Mouse (Mus musculus) thymus, adult 2 months (tissue): Measurements from ENCODE around the gene Hnrnpl. TPM values are rescaled to one million over a fixed set of nuclear protein-coding genes. Genes with fewer than 3 reads are reported as not detected.

Experiments used
- DNase-seq: peaks from one replicate; pipeline ENCODE4 v3.0.0; 2021
- H3K27ac ChIP-seq: fragments of 200-500 bp; 2 replicates; pipeline ENCODE4 v1.5.1; 2012; ENCODE audit warnings: low read length, control low read depth; ENCODE audit not compliant: control insufficient read depth, insufficient read depth
- H3K27me3 ChIP-seq: fragments of 200-500 bp; 2 replicates; pipeline ENCODE4 v1.6.1; 2012; ENCODE audit warnings: mild to moderate bottlenecking, low read length, moderate library complexity, mixed read lengths; ENCODE audit not compliant: control insufficient read depth, insufficient read depth
- H3K36me3 ChIP-seq: fragments of 200-500 bp; 2 replicates; pipeline ENCODE4 v1.6.1; 2012; ENCODE audit warnings: mild to moderate bottlenecking, low read length, moderate library complexity; ENCODE audit not compliant: control insufficient read depth, insufficient read depth
- H3K4me1 ChIP-seq: fragments of 200-500 bp; replicated peaks from 2 replicates; pipeline ENCODE4 v1.6.1; 2012; ENCODE audit warnings: low read length; ENCODE audit not compliant: control insufficient read depth, insufficient read depth
- H3K4me3 ChIP-seq: fragments of 200-500 bp; 2 replicates; pipeline ENCODE4 v1.5.1; 2012; ENCODE audit warnings: mild to moderate bottlenecking, low read length, control low read depth, moderate library complexity; ENCODE audit not compliant: control insufficient read depth, insufficient read depth
- CTCF ChIP-seq: fragments of 200-500 bp; IDR thresholded peaks from 2 replicates; pipeline ENCODE4 v1.5.1; 2012; ENCODE audit warnings: mild to moderate bottlenecking, control low read depth, low read length, moderate library complexity, borderline replicate concordance; ENCODE audit not compliant: control insufficient read depth, poor library complexity, insufficient read depth; ENCODE audit errors: extremely low read depth
- POLR2A ChIP-seq: fragments of 200-500 bp; IDR thresholded peaks from 2 replicates; pipeline ENCODE4 v1.6.1; 2012; ENCODE audit warnings: mild to moderate bottlenecking, low read length, control low read depth, moderate library complexity; ENCODE audit not compliant: control insufficient read depth, poor library complexity, insufficient read depth; ENCODE audit errors: extremely low read depth
- WGBS: fragments of 180-500 bp; shearing (Covaris S2); methylation state at CpG from one replicate; pipeline ENCODE4 v1.1.7; 2018; 5-methylcytosine and 5-hydroxymethylcytosine counted together
- polyA plus RNA-seq: library from polyadenylated mRNA; depleted of rRNA; stranded (reverse); fragments of >200 nt; gene quantifications from 2 replicates; pipeline ENCODE4 v1.2.3, GENCODE M21; 2012

Hnrnpl gene
- polyA plus RNA-seq, 1 experiment: 568 TPM

DNA sequence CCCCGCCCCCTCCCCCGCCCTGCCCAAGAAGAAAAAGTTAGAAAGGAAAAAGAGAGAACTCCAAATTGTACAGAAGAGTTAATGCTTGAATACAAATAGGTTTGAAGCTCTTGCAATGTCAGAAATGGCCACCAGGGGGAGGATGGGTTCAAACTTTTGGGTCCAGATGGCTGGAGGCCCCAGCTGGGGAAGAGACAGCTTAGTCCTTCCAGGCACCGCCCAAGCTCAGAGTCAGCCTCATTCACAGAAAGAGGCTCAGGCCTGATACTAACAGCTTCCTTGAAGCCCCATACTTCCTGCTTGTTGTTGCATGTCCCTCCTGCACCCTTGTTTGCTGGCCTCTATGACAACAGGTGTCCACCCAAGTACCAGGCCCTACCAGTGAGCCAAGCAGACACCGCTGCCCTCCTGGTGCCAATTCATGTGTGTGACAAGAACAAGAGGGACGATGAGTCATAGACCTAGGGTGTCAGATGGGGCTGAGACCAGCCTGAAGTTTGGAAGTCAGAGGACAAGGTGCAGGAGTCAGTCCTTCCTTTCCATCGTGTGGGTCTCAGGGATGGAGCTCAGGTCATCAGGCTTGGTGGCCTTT is 28.2 kb upstream of the Hnrnpl start:
- no peaks in the 10 kb centered on the region for H3K27me3 ChIP-seq
- DNase-seq: peak; percentile 94
- peak overlapping the region; percentile 96 for H3K27ac ChIP-seq
- TF ChIP-seq CTCF (peak; percentile 79; the same call in 1 of the 2 replicates), POLR2A (no peak)
- peak overlapping the region; percentile 16 for H3K4me3 ChIP-seq
- 37% methylated on average over 6 of the region's 6 CpGs for WGBS
- peaks cover 45% of the 10 kb centered on the region for H3K4me1 ChIP-seq
- no peaks in the 10 kb centered on the region for H3K36me3 ChIP-seq

DNA sequence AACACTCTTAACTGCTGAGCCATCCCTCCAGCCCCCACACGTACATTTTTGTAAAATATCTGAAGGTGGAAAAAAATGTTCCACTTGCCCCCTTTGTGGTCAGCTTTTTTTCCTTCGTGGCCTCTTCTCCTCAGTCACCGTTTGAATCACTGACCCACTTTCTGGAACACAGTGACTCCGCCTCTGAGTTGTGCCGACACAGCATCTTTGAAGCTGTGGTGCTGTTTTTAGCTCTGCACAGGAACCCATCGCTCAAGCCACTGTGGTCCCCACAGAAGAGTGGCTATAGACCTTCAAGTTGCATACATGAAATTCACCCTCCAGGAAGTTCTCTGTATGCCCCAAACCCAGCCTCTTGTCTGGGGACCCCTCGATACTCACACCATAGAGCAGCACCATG is 27.5 kb upstream of the Hnrnpl start:
- peaks cover 52% of the 10 kb centered on the region for H3K4me1 ChIP-seq
- TF ChIP-seq CTCF (no peak), POLR2A (no peak)
- H3K36me3 ChIP-seq: no peaks in the 10 kb centered on the region
- H3K27ac ChIP-seq: peak overlapping the region; percentile 96
- H3K27me3 ChIP-seq: no peaks in the 10 kb centered on the region
- 2% methylated on average over 7 of the region's 7 CpGs for WGBS
- peak; percentile 70 for DNase-seq
- H3K4me3 ChIP-seq: peak overlapping the region; percentile 16; the same call in 1 of the 2 replicates

DNA sequence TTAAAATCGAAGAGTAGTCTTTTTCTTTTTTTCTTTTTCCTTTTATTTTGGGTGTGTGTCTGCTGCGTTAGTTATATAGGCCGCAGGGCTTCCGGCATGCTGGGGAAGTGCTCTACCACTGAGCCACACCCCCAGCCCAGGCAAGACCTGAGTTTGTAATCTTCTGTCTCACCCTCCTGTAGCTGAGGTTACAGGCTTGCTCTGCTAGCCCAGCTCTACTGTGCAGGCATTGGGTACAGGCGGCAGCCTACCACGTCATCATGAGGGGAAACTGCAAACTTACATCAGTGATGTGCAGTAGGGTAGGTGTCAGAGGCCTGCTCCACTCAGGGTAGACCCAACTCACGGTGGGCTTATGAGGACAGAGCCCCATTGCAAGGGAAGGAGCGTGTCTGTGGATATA is 27.1 kb upstream of the Hnrnpl start:
- Histone ChIP-seq H3K4me1 (peaks cover 52% of the 10 kb centered on the region), H3K27me3 (no peaks in the 10 kb centered on the region), H3K27ac (peak overlapping the region; percentile 96), H3K4me3 (no peak overlapping the region; the same call in 1 of the 2 replicates), H3K36me3 (no peaks in the 10 kb centered on the region)
- DNase-seq: peak; percentile 84
- WGBS: 12% methylated on average over 8 of the region's 8 CpGs
- TF ChIP-seq CTCF (no peak; the same call in 1 of the 2 replicates), POLR2A (peak; percentile 79)

DNA sequence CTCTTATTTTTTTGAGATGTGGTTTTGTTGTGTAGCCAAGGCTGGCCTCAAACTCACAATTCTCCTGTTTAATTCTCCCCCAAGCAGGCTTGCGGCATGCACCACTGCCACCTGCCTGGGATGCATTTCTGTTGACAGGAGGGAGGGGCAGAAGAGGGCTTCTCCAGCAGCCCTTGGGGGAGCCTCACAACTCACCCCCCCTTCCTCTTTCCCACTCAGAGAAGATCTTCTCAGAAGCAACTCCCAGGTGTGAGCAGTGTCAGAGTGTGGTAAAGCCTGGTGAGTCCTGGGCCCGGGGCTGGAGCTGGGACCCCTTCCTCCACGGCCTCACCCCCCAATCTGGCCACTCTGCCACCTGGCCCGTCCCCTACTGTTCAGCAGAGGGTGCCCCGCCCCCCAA is 23.2 kb upstream of the Hnrnpl start:
- H3K36me3 ChIP-seq: no peaks in the 10 kb centered on the region
- peaks cover 67% of the 10 kb centered on the region for H3K4me1 ChIP-seq
- peak overlapping the region; percentile 56; the same call in 1 of the 2 replicates for H3K27ac ChIP-seq
- no peak overlapping the region for H3K4me3 ChIP-seq
- no peak for TF ChIP-seq CTCF
- no peak for TF ChIP-seq POLR2A
- 28% methylated on average over 5 of the region's 5 CpGs for WGBS
- peak; percentile 56 for DNase-seq
- H3K27me3 ChIP-seq: no peaks in the 10 kb centered on the region

DNA sequence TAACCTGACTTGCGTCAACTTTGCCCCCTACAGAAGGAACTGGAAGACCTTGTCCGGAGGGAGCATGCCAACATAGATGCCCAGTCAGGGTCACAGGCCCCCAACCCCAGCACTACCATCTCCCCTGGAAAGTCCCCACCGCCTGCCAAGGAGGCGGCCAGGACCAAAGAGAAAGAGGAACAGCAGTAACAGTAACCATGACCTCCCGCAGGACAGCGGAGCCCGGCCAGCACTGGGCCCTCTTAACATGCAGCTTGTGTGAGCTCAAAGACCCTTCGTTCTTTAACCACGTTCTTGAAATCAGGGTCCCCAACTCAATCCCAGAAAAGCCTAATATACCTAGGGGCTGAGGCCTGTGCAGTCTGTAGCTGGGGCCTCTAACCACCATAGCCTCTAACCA is 20.5 kb upstream of the Hnrnpl start:
- no peak overlapping the region; the same call in 1 of the 2 replicates for H3K27ac ChIP-seq
- no peaks in the 10 kb centered on the region for H3K27me3 ChIP-seq
- peaks cover 66% of the 10 kb centered on the region for H3K4me1 ChIP-seq
- no peaks in the 10 kb centered on the region for H3K36me3 ChIP-seq
- no peak overlapping the region for H3K4me3 ChIP-seq
- WGBS: 91% methylated on average over 9 of the region's 9 CpGs
- no peak for DNase-seq
- TF ChIP-seq POLR2A (no peak), CTCF (no peak)

DNA sequence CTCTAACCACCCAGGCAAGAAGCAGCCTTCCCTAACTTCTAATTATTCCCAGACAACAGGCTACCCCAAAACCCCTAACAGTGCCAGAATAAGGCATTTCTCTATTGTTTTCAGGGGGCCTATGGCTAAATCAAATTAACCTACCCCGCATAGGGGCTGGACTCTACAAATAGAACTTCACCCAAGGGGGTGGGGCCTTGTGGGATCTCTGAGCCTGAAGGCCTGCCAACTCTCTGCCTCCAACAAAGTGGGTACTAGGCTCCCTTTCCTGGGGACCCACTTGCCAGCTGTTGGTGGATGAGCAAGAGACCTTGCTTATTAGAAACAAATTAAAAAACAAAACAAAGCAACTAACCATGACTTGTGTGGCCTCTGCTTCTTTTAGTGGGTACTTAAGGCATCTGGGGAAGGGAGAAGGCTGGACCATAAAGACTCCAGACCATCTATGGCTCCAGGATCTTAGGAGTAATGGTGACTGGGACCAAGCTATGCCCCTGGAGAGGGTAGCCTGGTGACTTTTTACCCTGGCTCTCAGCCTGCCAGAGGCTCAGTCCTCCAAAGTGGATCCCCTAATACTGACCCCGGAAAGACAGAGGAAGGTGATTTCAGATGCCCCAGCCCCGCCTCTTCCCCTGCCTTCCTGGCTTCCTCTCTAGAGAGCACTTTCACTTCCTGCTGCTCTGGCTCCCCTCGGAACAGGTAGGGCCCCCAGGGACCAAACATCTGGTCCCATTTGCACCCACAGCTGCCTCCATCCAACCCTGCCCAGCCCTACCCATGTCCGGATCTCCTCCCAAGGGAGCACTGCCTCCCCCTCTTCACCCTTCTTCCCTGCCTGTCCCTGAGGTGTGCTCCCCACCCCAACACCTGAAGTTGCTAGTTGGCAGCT is 19.8 kb upstream of the Hnrnpl start, which contains the start of gene Rinl:
Gene Rinl, plus strand, starts transcription at position 663 of the 889 bp plus-strand sequence.
- Histone ChIP-seq H3K27me3 (no peaks in the 10 kb centered on the region), H3K36me3 (no peaks in the 10 kb centered on the region), H3K4me1 (peaks cover 63% of the 10 kb centered on the region), H3K4me3 (peak within 1 kb of the TSS; percentile 54), H3K27ac (peak within 1 kb of the TSS; percentile 65)
- peak; percentile 69; the same call in 1 of the 2 replicates for TF ChIP-seq POLR2A
- TF ChIP-seq CTCF: no peak
- DNase-seq: peak; percentile 79
- 9% methylated on average over 5 of the region's 5 CpGs for WGBS
